10 mouse cellular contexts compared by ENCODE assay signal in the genomic region with DNA sequence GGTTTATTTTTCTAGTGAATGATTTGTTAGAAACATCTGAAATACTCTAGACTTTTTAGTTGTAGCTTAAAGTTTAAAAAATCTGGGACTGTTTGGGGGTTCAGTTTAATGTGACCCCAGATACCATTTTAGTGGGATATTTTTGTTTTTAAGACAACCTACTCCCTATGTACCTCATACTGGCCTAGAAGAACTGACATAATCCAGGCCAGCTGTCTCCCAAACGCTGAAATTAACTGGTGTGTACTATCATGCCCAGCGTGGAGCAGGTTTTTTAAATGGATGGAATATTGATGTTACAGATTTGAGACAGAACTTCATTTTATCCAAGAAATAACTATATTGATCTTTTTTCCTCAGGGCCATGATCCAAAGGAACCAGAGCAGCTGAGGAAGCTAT. TPM values are rescaled to one million over a fixed set of nuclear protein-coding genes. Genes with fewer than 3 reads are reported as not detected.
DNase-seq lines count a peak whose midpoint lies in the region; ATAC-seq and TF ChIP-seq lines count a peak whose summit lies in the region.
"Had no signal": no experiment of that assay in that cellular context is flagged by ENCODE, and none has a peak within 500 bp of the region (broad histone marks: within the 10 kb centered on the region; RNA-seq: fewer than 3 reads in every experiment).

No protein-coding gene starts in this region.

- WGBS in kidney, embryonic 16.5 days, result 24% methylated on average over 2 of the region's 2 CpGs
- 11% methylated on average over 2 of the region's 2 CpGs for WGBS in embryonic facial prominence, embryonic 15.5 days
- 12% methylated on average over 2 of the region's 2 CpGs for WGBS in intestine, postnatal 0 days

- no peak overlapping the region for H3K27ac ChIP-seq in kidney, embryonic 16.5 days (ENCODE audit: low read length)
- peak overlapping the region; percentile 98; the same call in 1 of the 2 replicates for H3K27ac ChIP-seq in embryonic facial prominence, embryonic 15.5 days (replicated peaks)
- H3K27ac ChIP-seq in intestine, postnatal 0 days (ENCODE audit: low read depth, low read length), result no peak overlapping the region

- no peak for DNase-seq in kidney, postnatal 10 days
- no peak for DNase-seq in urinary bladder, postnatal 36 days (ENCODE audit: low spot score in 2 of 2)
- no peak for DNase-seq in spleen, postnatal 14 days (ENCODE audit: low spot score in 2 of 2)
- DNase-seq in adrenal gland, adult 8-10 months, result no peak
- DNase-seq: cerebellum, adult 11-12 months; kidney, adult 2 months had no signal

- H3K27me3 ChIP-seq in kidney, embryonic 16.5 days (ENCODE audit: insufficient read depth, low read length), result no peaks in the 10 kb centered on the region
- no peaks in the 10 kb centered on the region for H3K27me3 ChIP-seq in embryonic facial prominence, embryonic 15.5 days
- H3K27me3 ChIP-seq in intestine, postnatal 0 days (replicated peaks; ENCODE audit: control insufficient read depth, insufficient read depth, low read length), result no peaks in the 10 kb centered on the region
- no peaks in the 10 kb centered on the region for H3K27me3 ChIP-seq in myocyte (ENCODE audit: control insufficient read depth, insufficient read depth, insufficient read length)

- peaks cover 25% of the 10 kb centered on the region for H3K4me1 ChIP-seq in kidney, embryonic 16.5 days (ENCODE audit: insufficient read depth, low read length)
- peaks cover 6% of the 10 kb centered on the region for H3K4me1 ChIP-seq in embryonic facial prominence, embryonic 15.5 days
- 0 out of 2 replicates have a peak, but pooled peaks cover 2% of the 10 kb centered on the region for H3K4me1 ChIP-seq in intestine, postnatal 0 days (replicated peaks; ENCODE audit: control insufficient read depth, insufficient read depth, low read length)

- no peak for ATAC-seq in kidney, embryonic 16.5 days (ENCODE audit: low FRiP score, low TSS enrichment)
- no peak for ATAC-seq in embryonic facial prominence, embryonic 15.5 days (ENCODE audit: insufficient number of reproducible peaks, low FRiP score, low TSS enrichment, low read depth)
- ATAC-seq in intestine, postnatal 0 days, result no peak

- peaks cover 25% of the 10 kb centered on the region for H3K36me3 ChIP-seq in kidney, embryonic 16.5 days (ENCODE audit: insufficient read depth, low read length)
- peaks cover 26% of the 10 kb centered on the region for H3K36me3 ChIP-seq in embryonic facial prominence, embryonic 15.5 days
- H3K36me3 ChIP-seq in intestine, postnatal 0 days (ENCODE audit: control insufficient read depth, insufficient read depth), result peaks cover 32% of the 10 kb centered on the region
- peaks cover 45% of the 10 kb centered on the region for H3K36me3 ChIP-seq in myocyte (ENCODE audit: control insufficient read depth, insufficient read depth)

- no peaks in the 10 kb centered on the region for H3K9me3 ChIP-seq in kidney, embryonic 16.5 days (ENCODE audit: low read length)
- H3K9me3 ChIP-seq in embryonic facial prominence, embryonic 15.5 days (replicated peaks), result no peaks in the 10 kb centered on the region
- H3K9me3 ChIP-seq in intestine, postnatal 0 days (ENCODE audit: control insufficient read depth), result no peaks in the 10 kb centered on the region

- H3K9ac ChIP-seq in kidney, embryonic 16.5 days (replicated peaks; ENCODE audit: low read length), result peak overlapping the region; percentile 100
- peak overlapping the region; percentile 90; the same call in 1 of the 2 replicates for H3K9ac ChIP-seq in embryonic facial prominence, embryonic 15.5 days
- no peak overlapping the region for H3K9ac ChIP-seq in intestine, postnatal 0 days (ENCODE audit: low read depth, low read length)

- peaks cover 54% of the 10 kb centered on the region for H3K79me2 ChIP-seq in myocyte (ENCODE audit: control insufficient read depth, insufficient read depth)

- peak overlapping the region; percentile 93 for H3K4me2 ChIP-seq in kidney, embryonic 16.5 days (replicated peaks; ENCODE audit: low read depth, low read length)
- peak overlapping the region; percentile 68 for H3K4me2 ChIP-seq in embryonic facial prominence, embryonic 15.5 days (replicated peaks)
- peak overlapping the region; percentile 62 for H3K4me2 ChIP-seq in intestine, postnatal 0 days (replicated peaks; ENCODE audit: low read depth)
- peak overlapping the region; percentile 81 for H3K4me2 ChIP-seq in myocyte (ENCODE audit: low read depth)

- no peak for TF ChIP-seq POLR2A in myocyte (IDR thresholded peaks at IDR 0.05; ENCODE audit: insufficient read length, low read depth)

- H3ac ChIP-seq in myocyte (ENCODE audit: control insufficient read depth, insufficient read length), result no peak overlapping the region

- no peak for TF ChIP-seq CTCF in intestine, postnatal 0 days (IDR thresholded peaks at IDR 0.05; ENCODE audit: low read depth)

- H3K4me3 ChIP-seq in kidney, embryonic 16.5 days (ENCODE audit: low read length), result peak overlapping the region; percentile 98
- peak overlapping the region; percentile 84 for H3K4me3 ChIP-seq in embryonic facial prominence, embryonic 15.5 days (replicated peaks)
- H3K4me3 ChIP-seq in intestine, postnatal 0 days (ENCODE audit: low read depth, low read length), result peak overlapping the region; percentile 94
- H3K4me3 ChIP-seq in myocyte, result peak overlapping the region; percentile 91

TF ChIP-seq in myocyte, 11 proteins besides CTCF, POLR2A, EP300 and RAD21:
- TF ChIP-seq MYOG (IDR thresholded peaks at IDR 0.05; ENCODE audit: control insufficient read depth in 1 of 3, insufficient read depth in 1 of 3, insufficient read length in 2 of 3, low read depth in 2 of 3) (no peak), POLR2AphosphoS2 (IDR thresholded peaks at IDR 0.05; ENCODE audit: insufficient read length, low read depth) (no peak), CEBPB (IDR thresholded peaks at IDR 0.05; ENCODE audit: insufficient read depth, poor library complexity, severe bottlenecking) (no peak), SRF (IDR thresholded peaks at IDR 0.05; ENCODE audit: control insufficient read depth, insufficient read length, low read depth) (no peak), TCF3 (IDR thresholded peaks at IDR 0.05; ENCODE audit: insufficient read length, low read depth) (no peak), TCF12 (IDR thresholded peaks at IDR 0.05; ENCODE audit: insufficient read depth, poor library complexity, severe bottlenecking) (no peak), E2F4 (IDR thresholded peaks at IDR 0.05; ENCODE audit: insufficient read depth) (no peak), REST (IDR thresholded peaks at IDR 0.05; ENCODE audit: insufficient read depth, insufficient read length) (no peak)

RNA-seq across cellular contexts. Expression of gene Hnrnpa3, which starts 2.0 kb away (rescaled TPM):
- polyA plus RNA-seq in kidney, embryonic 16.5 days (2015; fragmentation: Nextera tagmentation; extraction: Ambion mirVana), result 281 and 293 TPM in 2 replicates
- polyA plus RNA-seq in embryonic facial prominence, embryonic 15.5 days (2015; fragmentation: Nextera tagmentation; extraction: Ambion mirVana), result 242 and 268 TPM in 2 replicates
- polyA plus RNA-seq in intestine, postnatal 0 days (2015; fragmentation: Nextera tagmentation; extraction: Ambion mirVana), result 149 and 151 TPM in 2 replicates
- 193 TPM for polyA plus RNA-seq in myocyte (2012; fragmentation: generic; extraction: Trizol)
- total RNA-seq in adrenal gland, adult 8-10 months (2022), result 100 to 1,000 TPM; 269 to 378 (median 343) TPM

RNA-seq across cellular contexts. Expression of gene Nfe2l2, which starts 43.3 kb away (rescaled TPM):
- polyA plus RNA-seq in kidney, embryonic 16.5 days (2015; fragmentation: Nextera tagmentation; extraction: Ambion mirVana), result 87.7 and 90.7 TPM in 2 replicates
- polyA plus RNA-seq in embryonic facial prominence, embryonic 15.5 days (2015; fragmentation: Nextera tagmentation; extraction: Ambion mirVana), result 50.7 and 56.1 TPM in 2 replicates
- polyA plus RNA-seq in intestine, postnatal 0 days (2015; fragmentation: Nextera tagmentation; extraction: Ambion mirVana), result 93.6 and 98.0 TPM in 2 replicates
- polyA plus RNA-seq in myocyte (2012; fragmentation: generic; extraction: Trizol), result 74.1 TPM
- total RNA-seq in adrenal gland, adult 8-10 months (2022), result 100 to 1,000 TPM in 3 of 4 experiments, 10 to 100 TPM in 1; 93.7 to 115 (median 107) TPM
